In genomic region chr2:19656436-19656835, GRCm38 (mm10) we compare ENCODE assay signal across 9 mouse cellular contexts. TPM values are rescaled to one million over a fixed set of nuclear protein-coding genes. Genes with fewer than 3 reads are reported as not detected.
DNase-seq lines count a peak whose midpoint lies in the region; ATAC-seq lines count a peak whose summit lies in the region.
"Had no signal": no experiment of that assay in that cellular context is flagged by ENCODE, and none has a peak within 500 bp of the region (broad histone marks: within the 10 kb centered on the region; RNA-seq: fewer than 3 reads in every experiment).

No protein-coding gene starts in this region.

- H3K4me1 ChIP-seq in heart, embryonic 11.5 days (ENCODE audit: control insufficient read depth, insufficient read depth, low read length) = no peaks in the 10 kb centered on the region
- no peaks in the 10 kb centered on the region for H3K4me1 ChIP-seq in kidney, embryonic 14.5 days (ENCODE audit: control insufficient read depth, insufficient read depth, low read length)
- peaks cover 9% of the 10 kb centered on the region; the same call in 1 of the 2 replicates for H3K4me1 ChIP-seq in midbrain, embryonic 14.5 days (ENCODE audit: control insufficient read depth, insufficient read depth, low read length)

- H3K4me3 ChIP-seq in heart, embryonic 11.5 days (ENCODE audit: low read depth, low read length) = peak overlapping the region; percentile 87
- H3K4me3 ChIP-seq in kidney, embryonic 14.5 days (ENCODE audit: low read length) = no peak overlapping the region
- H3K4me3 ChIP-seq in midbrain, embryonic 14.5 days (replicated peaks; ENCODE audit: low read depth, low read length) = no peak overlapping the region

- DNase-seq in heart, postnatal 14 days = no peak
- DNase-seq in cerebellum, postnatal 14 days = peak; percentile 20 to 25
- no peak for DNase-seq in midbrain, embryonic 14.5 days
- no peak for DNase-seq in right cerebral cortex, adult 18-20 months
- DNase-seq in embryo, embryonic 10.5 days (ENCODE audit: low spot score) = no peak
- no peak for DNase-seq in adrenal gland, adult (ENCODE audit: inconsistent age in 2 of 2, low spot score in 1 of 2)

- H3K4me2 ChIP-seq in heart, embryonic 11.5 days = peak overlapping the region; percentile 59
- peak overlapping the region; percentile 89; the same call in 1 of the 2 replicates for H3K4me2 ChIP-seq in kidney, embryonic 14.5 days (replicated peaks; ENCODE audit: low read depth, low read length)
- peak overlapping the region; percentile 72; the same call in 1 of the 2 replicates for H3K4me2 ChIP-seq in midbrain, embryonic 14.5 days (ENCODE audit: low read length)

- intact Hi-C loops in heart, postnatal 14 days (cut with DNase I) = loop anchor here (5.0 kb wide), 3 partner anchors 54 to 124 kb away; partner anchors contain the start of gene 4921504E06Rik

- H3K36me3 ChIP-seq in heart, embryonic 11.5 days (ENCODE audit: control insufficient read depth, insufficient read depth, low read length) = no peaks in the 10 kb centered on the region
- H3K36me3 ChIP-seq in kidney, embryonic 14.5 days (ENCODE audit: control insufficient read depth, insufficient read depth, low read length) = no peaks in the 10 kb centered on the region
- H3K36me3 ChIP-seq in midbrain, embryonic 14.5 days (ENCODE audit: control insufficient read depth, insufficient read depth, low read length) = no peaks in the 10 kb centered on the region
- H3K36me3 ChIP-seq: G1E had no signal

- no peak overlapping the region for H3K27ac ChIP-seq in heart, embryonic 11.5 days (ENCODE audit: low read depth, low read length)
- no peak overlapping the region for H3K27ac ChIP-seq in kidney, embryonic 14.5 days (ENCODE audit: low read depth, low read length)
- H3K27ac ChIP-seq in midbrain, embryonic 14.5 days (replicated peaks; ENCODE audit: low read depth, low read length) = no peak overlapping the region

- WGBS in heart, embryonic 11.5 days (ENCODE audit: insufficient replicate concordance) = 29% methylated on average over 5 of the region's 5 CpGs
- WGBS in kidney, embryonic 14.5 days = 24% methylated on average over 5 of the region's 5 CpGs
- 21% methylated on average over 5 of the region's 5 CpGs for WGBS in midbrain, embryonic 14.5 days

- no peaks in the 10 kb centered on the region for H3K9me3 ChIP-seq in heart, embryonic 11.5 days (replicated peaks; ENCODE audit: control insufficient read depth, low read length)
- no peaks in the 10 kb centered on the region for H3K9me3 ChIP-seq in kidney, embryonic 14.5 days (ENCODE audit: control insufficient read depth, low read length)
- no peaks in the 10 kb centered on the region for H3K9me3 ChIP-seq in midbrain, embryonic 14.5 days (ENCODE audit: control insufficient read depth, low read length)

- H3K9ac ChIP-seq in heart, embryonic 11.5 days (ENCODE audit: low read depth, low read length) = no peak overlapping the region
- no peak overlapping the region for H3K9ac ChIP-seq in kidney, embryonic 14.5 days (ENCODE audit: low read depth, low read length)
- no peak overlapping the region for H3K9ac ChIP-seq in midbrain, embryonic 14.5 days (replicated peaks; ENCODE audit: low read length)

- no peak for ATAC-seq in heart, embryonic 11.5 days (replicated peaks; ENCODE audit: insufficient number of reproducible peaks, low FRiP score, low TSS enrichment)
- ATAC-seq in kidney, embryonic 14.5 days (ENCODE audit: low FRiP score, low TSS enrichment) = no peak
- ATAC-seq in midbrain, embryonic 14.5 days (ENCODE audit: low FRiP score, low TSS enrichment) = no peak

- 0 out of 2 replicates have a peak, but pooled peaks cover 6% of the 10 kb centered on the region for H3K27me3 ChIP-seq in heart, embryonic 11.5 days (ENCODE audit: control insufficient read depth, insufficient read depth, low read length)
- peaks cover 31% of the 10 kb centered on the region for H3K27me3 ChIP-seq in kidney, embryonic 14.5 days (ENCODE audit: control insufficient read depth, insufficient read depth, low read length)
- H3K27me3 ChIP-seq in midbrain, embryonic 14.5 days (ENCODE audit: control insufficient read depth, insufficient read depth, low read length) = peaks cover 26% of the 10 kb centered on the region

RNA-seq across cellular contexts. Expression of gene Otud1, which starts 1.1 kb away (rescaled TPM):
- 5.9 and 6.3 TPM in 2 replicates for polyA plus RNA-seq in heart, embryonic 11.5 days (2014; fragmentation: Nextera tagmentation; extraction: Ambion mirVana)
- total RNA-seq in heart, postnatal 14 days (2021) = 10 to 100 TPM; 15.7 to 17.7 TPM
- 1.9 TPM in 2 replicates for polyA plus RNA-seq in kidney, embryonic 14.5 days (2014; fragmentation: Nextera tagmentation; extraction: Ambion mirVana)
- 1.1 and 1.7 TPM in 2 replicates for polyA plus RNA-seq in midbrain, embryonic 14.5 days (2014; fragmentation: Nextera tagmentation; extraction: Ambion mirVana)
- polyA plus RNA-seq: G1E had no signal

Comparison
In these comparisons a context has a peak if more than half of its experiments do, and no peak if none do; other contexts are left out.
1. DNase-seq: peak in cerebellum, postnatal 14 days (2 of 2); none in heart, postnatal 14 days (0 of 2), midbrain, embryonic 14.5 days (single experiment), right cerebral cortex, adult 18-20 months (single experiment), embryo, embryonic 10.5 days (single experiment) and adrenal gland, adult (0 of 2).
2. Peak in every context shown above with its lines, with median percentiles within 50 percentile points of each other: H3K4me2 ChIP-seq.